ENCODE assay signal across 30 mouse cellular contexts in genomic region chr2:25450853-25451647, GRCm38 (mm10). TPM values are rescaled to one million over a fixed set of nuclear protein-coding genes. Genes with fewer than 3 reads are reported as not detected.
A peak's percentile ranks its signal among the peaks of the same experiment; 100 is the strongest.
DNase-seq lines count a peak whose midpoint lies in the region; ATAC-seq and TF ChIP-seq lines count a peak whose summit lies in the region.
"Had no signal": no experiment of that assay in that cellular context is flagged by ENCODE, and none has a peak within 500 bp of the region (broad histone marks: within the 10 kb centered on the region; RNA-seq: fewer than 3 reads in every experiment).

No protein-coding gene starts in this region.

- H3K27ac ChIP-seq in intestine, embryonic 16.5 days (ENCODE audit: low read length), result no peak overlapping the region
- H3K27ac ChIP-seq in intestine, embryonic 15.5 days, result no peak overlapping the region
- no peak overlapping the region for H3K27ac ChIP-seq in midbrain, postnatal 0 days (ENCODE audit: low read depth, low read length)
- no peak overlapping the region for H3K27ac ChIP-seq in forebrain, embryonic 14.5 days (ENCODE audit: low read depth, low read length)
- H3K27ac ChIP-seq: embryonic facial prominence, embryonic 13.5 days; hindbrain, embryonic 13.5 days; layer of hippocampus, adult 2 months; limb, embryonic 12.5 days; liver, embryonic 13.5 days; macrophage; midbrain, embryonic 12.5 days; stomach, postnatal 0 days had no signal

- ATAC-seq in intestine, embryonic 16.5 days, result peak; percentile 58; the same call in 1 of the 2 replicates
- ATAC-seq in intestine, embryonic 15.5 days, result no peak
- peak; percentile 70 to 79 for ATAC-seq in hematopoietic stem cell, adult 5-6 weeks (replicated peaks in 1 of 2; ENCODE audit: insufficient read depth in 1 of 2, low FRiP score in 2 of 2, low TSS enrichment in 1 of 2, low read depth in 1 of 2, poor library complexity in 2 of 2, severe bottlenecking in 2 of 2)
- ATAC-seq in midbrain, postnatal 0 days (ENCODE audit: low FRiP score), result no peak
- no peak for ATAC-seq in forebrain, embryonic 14.5 days
- ATAC-seq: activated CD4-positive, CD25-positive, alpha-beta regulatory T cell, adult 4 months; forebrain, embryonic 16.5 days had no signal

- H3K4me2 ChIP-seq in intestine, embryonic 16.5 days (ENCODE audit: low read depth, low read length), result no peak overlapping the region
- no peak overlapping the region for H3K4me2 ChIP-seq in intestine, embryonic 15.5 days (replicated peaks)
- no peak overlapping the region for H3K4me2 ChIP-seq in midbrain, postnatal 0 days (ENCODE audit: low read depth, low read length, poor library complexity, severe bottlenecking)
- H3K4me2 ChIP-seq in forebrain, embryonic 14.5 days (ENCODE audit: low read length), result no peak overlapping the region
- H3K4me2 ChIP-seq: embryonic facial prominence, embryonic 13.5 days; hindbrain, embryonic 13.5 days; limb, embryonic 12.5 days; liver, embryonic 13.5 days; midbrain, embryonic 12.5 days had no signal

- no peak overlapping the region for H3K9ac ChIP-seq in intestine, embryonic 16.5 days (ENCODE audit: low read depth, low read length)
- no peak overlapping the region for H3K9ac ChIP-seq in intestine, embryonic 15.5 days
- no peak overlapping the region for H3K9ac ChIP-seq in midbrain, postnatal 0 days (replicated peaks; ENCODE audit: low read length, poor library complexity, severe bottlenecking)
- no peak overlapping the region for H3K9ac ChIP-seq in forebrain, embryonic 14.5 days (ENCODE audit: low read length)
- H3K9ac ChIP-seq: embryonic facial prominence, embryonic 13.5 days; hindbrain, embryonic 13.5 days; limb, embryonic 12.5 days; liver, embryonic 13.5 days; midbrain, embryonic 12.5 days had no signal

- no peaks in the 10 kb centered on the region for H3K36me3 ChIP-seq in intestine, embryonic 16.5 days (ENCODE audit: control insufficient read depth, insufficient read depth, low read length)
- H3K36me3 ChIP-seq in intestine, embryonic 15.5 days, result no peaks in the 10 kb centered on the region
- peaks cover 32% of the 10 kb centered on the region for H3K36me3 ChIP-seq in midbrain, postnatal 0 days (ENCODE audit: insufficient read depth, low read length)
- peaks cover 30% of the 10 kb centered on the region for H3K36me3 ChIP-seq in forebrain, embryonic 14.5 days (ENCODE audit: control insufficient read depth, insufficient read depth, low read length)
- H3K36me3 ChIP-seq: embryonic facial prominence, embryonic 13.5 days; limb, embryonic 12.5 days had no signal

- peak; percentile 31 for DNase-seq in lung, postnatal 25 days (ENCODE audit: low spot score)
- no peak for DNase-seq in lung, postnatal 4 days
- no peak for DNase-seq in midbrain, postnatal 0 days (ENCODE audit: low spot score)
- no peak for DNase-seq in forebrain, embryonic 14.5 days (ENCODE audit: low spot score)
- no peak for DNase-seq in urinary bladder, postnatal 36 days (ENCODE audit: low spot score in 2 of 2)
- DNase-seq: adrenal gland, adult 8-10 months; cerebellum, adult 11-12 months; cerebellum, postnatal 25 days; embryo, embryonic 11 days; gastrocnemius, postnatal 14 days; kidney, postnatal 10 days; layer of hippocampus, postnatal 36 days; liver, embryonic 13.5 days; lung, adult 2 months; thymus, adult 2 months; thymus, postnatal 4 days had no signal

- peaks cover 2% of the 10 kb centered on the region; the same call in 1 of the 2 replicates for H3K4me1 ChIP-seq in intestine, embryonic 16.5 days (ENCODE audit: control insufficient read depth, insufficient read depth, low read length)
- peaks cover 3% of the 10 kb centered on the region; the same call in 1 of the 2 replicates for H3K4me1 ChIP-seq in intestine, embryonic 15.5 days (replicated peaks)
- H3K4me1 ChIP-seq in midbrain, postnatal 0 days (ENCODE audit: insufficient read depth, low read length), result no peaks in the 10 kb centered on the region
- no peaks in the 10 kb centered on the region for H3K4me1 ChIP-seq in forebrain, embryonic 14.5 days (ENCODE audit: control insufficient read depth, insufficient read depth, low read length)
- H3K4me1 ChIP-seq: embryonic facial prominence, embryonic 13.5 days; hindbrain, embryonic 13.5 days; limb, embryonic 12.5 days; midbrain, embryonic 12.5 days had no signal

- H3K9me3 ChIP-seq in intestine, embryonic 16.5 days (ENCODE audit: control insufficient read depth, low read length), result no peaks in the 10 kb centered on the region
- no peaks in the 10 kb centered on the region for H3K9me3 ChIP-seq in intestine, embryonic 15.5 days
- H3K9me3 ChIP-seq in midbrain, postnatal 0 days (ENCODE audit: low read length), result no peaks in the 10 kb centered on the region
- no peaks in the 10 kb centered on the region for H3K9me3 ChIP-seq in forebrain, embryonic 14.5 days (replicated peaks; ENCODE audit: control insufficient read depth, low read length)
- H3K9me3 ChIP-seq: embryonic facial prominence, embryonic 13.5 days; G1E; hindbrain, embryonic 13.5 days; limb, embryonic 12.5 days; liver, embryonic 13.5 days; midbrain, embryonic 12.5 days had no signal

- no peak overlapping the region for H3K4me3 ChIP-seq in intestine, embryonic 16.5 days (ENCODE audit: low read length)
- H3K4me3 ChIP-seq in intestine, embryonic 15.5 days (replicated peaks), result no peak overlapping the region
- H3K4me3 ChIP-seq in midbrain, postnatal 0 days (ENCODE audit: low read depth, low read length), result no peak overlapping the region
- H3K4me3 ChIP-seq in forebrain, embryonic 14.5 days (ENCODE audit: low read depth, low read length), result no peak overlapping the region
- H3K4me3 ChIP-seq: embryonic facial prominence, embryonic 13.5 days; hindbrain, embryonic 13.5 days; layer of hippocampus, adult 2 months; limb, embryonic 12.5 days; liver, embryonic 13.5 days; midbrain, embryonic 12.5 days had no signal

- no peak for TF ChIP-seq CTCF in midbrain, postnatal 0 days (IDR thresholded peaks at IDR 0.05)

- no peaks in the 10 kb centered on the region for H3K27me3 ChIP-seq in intestine, embryonic 16.5 days (replicated peaks; ENCODE audit: control insufficient read depth, insufficient read depth, low read length)
- H3K27me3 ChIP-seq in intestine, embryonic 15.5 days (replicated peaks), result no peaks in the 10 kb centered on the region
- H3K27me3 ChIP-seq in midbrain, postnatal 0 days (ENCODE audit: insufficient read depth, low read length), result no peaks in the 10 kb centered on the region
- H3K27me3 ChIP-seq in forebrain, embryonic 14.5 days (replicated peaks; ENCODE audit: control insufficient read depth, insufficient read depth, low read length), result no peaks in the 10 kb centered on the region
- H3K27me3 ChIP-seq: embryonic facial prominence, embryonic 13.5 days; hindbrain, embryonic 13.5 days; limb, embryonic 12.5 days; liver, embryonic 13.5 days; midbrain, embryonic 12.5 days had no signal

- WGBS in intestine, embryonic 16.5 days, result 77% methylated on average over 8 of the region's 8 CpGs
- WGBS in intestine, embryonic 15.5 days, result 77% methylated on average over 8 of the region's 8 CpGs
- WGBS in midbrain, postnatal 0 days, result 87% methylated on average over 8 of the region's 8 CpGs
- WGBS in forebrain, embryonic 14.5 days, result 86% methylated on average over 8 of the region's 8 CpGs

RNA-seq across cellular contexts. Expression of gene Clic3, which starts 5.6 kb away (rescaled TPM):
- 2.6 and 2.7 TPM in 2 replicates for polyA plus RNA-seq in intestine, embryonic 16.5 days (2015; fragmentation: Nextera tagmentation; extraction: Ambion mirVana)
- 2.2 and 3.0 TPM in 2 replicates for polyA plus RNA-seq in intestine, embryonic 15.5 days (2015; fragmentation: Nextera tagmentation; extraction: Ambion mirVana)
- total RNA-seq in hematopoietic stem cell, adult 5-6 weeks (2017), result not detected in 2 replicates
- total RNA-seq in midbrain, postnatal 0 days (2014; rRNA removed), result 0.61 and 0.66 TPM in 2 replicates
- 2.0 and 2.4 TPM in 2 replicates for polyA plus RNA-seq in midbrain, postnatal 0 days (2015; fragmentation: Nextera tagmentation; extraction: Ambion mirVana)
- 1.1 and 2.2 TPM in 2 replicates for polyA plus RNA-seq in forebrain, embryonic 14.5 days (2014; fragmentation: Nextera tagmentation; extraction: Ambion mirVana)
- total RNA-seq: adrenal gland, adult 8-10 months; gastrocnemius, postnatal 14 days; monocyte, adult 5-6 weeks had no signal
- polyA plus RNA-seq: G1E, macrophage had no signal

RNA-seq across cellular contexts. Expression of gene Paxx, which starts 9.8 kb away (rescaled TPM):
- polyA plus RNA-seq in intestine, embryonic 16.5 days (2015; fragmentation: Nextera tagmentation; extraction: Ambion mirVana), result 31.5 and 37.4 TPM in 2 replicates
- polyA plus RNA-seq in intestine, embryonic 15.5 days (2015; fragmentation: Nextera tagmentation; extraction: Ambion mirVana), result 28.0 and 33.2 TPM in 2 replicates
- total RNA-seq in hematopoietic stem cell, adult 5-6 weeks (2017), result 27.5 and 28.0 TPM in 2 replicates
- total RNA-seq in midbrain, postnatal 0 days (2014; rRNA removed), result 163 and 195 TPM in 2 replicates
- polyA plus RNA-seq in midbrain, postnatal 0 days (2015; fragmentation: Nextera tagmentation; extraction: Ambion mirVana), result 151 and 165 TPM in 2 replicates
- polyA plus RNA-seq in forebrain, embryonic 14.5 days (2014; fragmentation: Nextera tagmentation; extraction: Ambion mirVana), result 93.2 and 101 TPM in 2 replicates

RNA-seq across cellular contexts. Expression of gene Ptgds, which starts 18.8 kb away (rescaled TPM):
- 4.0 and 4.5 TPM in 2 replicates for polyA plus RNA-seq in intestine, embryonic 16.5 days (2015; fragmentation: Nextera tagmentation; extraction: Ambion mirVana)
- polyA plus RNA-seq in intestine, embryonic 15.5 days (2015; fragmentation: Nextera tagmentation; extraction: Ambion mirVana), result 4.6 and 5.8 TPM in 2 replicates
- 3.4 and 3.5 TPM in 2 replicates for total RNA-seq in hematopoietic stem cell, adult 5-6 weeks (2017)
- 2,128 and 2,726 TPM in 2 replicates for total RNA-seq in midbrain, postnatal 0 days (2014; rRNA removed)
- 2,827 and 3,075 TPM in 2 replicates for polyA plus RNA-seq in midbrain, postnatal 0 days (2015; fragmentation: Nextera tagmentation; extraction: Ambion mirVana)
- 170 and 301 TPM in 2 replicates for polyA plus RNA-seq in forebrain, embryonic 14.5 days (2014; fragmentation: Nextera tagmentation; extraction: Ambion mirVana)
- total RNA-seq: monocyte, adult 5-6 weeks had no signal
- polyA plus RNA-seq: activated CD4-positive, CD25-positive, alpha-beta regulatory T cell, adult 4 months; G1E; macrophage had no signal

RNA-seq across cellular contexts. Expression of gene Abca2, which starts 22.5 kb away (rescaled TPM):
- 2.1 and 2.8 TPM in 2 replicates for polyA plus RNA-seq in intestine, embryonic 16.5 days (2015; fragmentation: Nextera tagmentation; extraction: Ambion mirVana)
- polyA plus RNA-seq in intestine, embryonic 15.5 days (2015; fragmentation: Nextera tagmentation; extraction: Ambion mirVana), result 2.8 and 3.7 TPM in 2 replicates
- total RNA-seq in hematopoietic stem cell, adult 5-6 weeks (2017), result 52.7 and 57.5 TPM in 2 replicates
- total RNA-seq in midbrain, postnatal 0 days (2014; rRNA removed), result 79.8 and 84.3 TPM in 2 replicates
- 13.5 and 14.5 TPM in 2 replicates for polyA plus RNA-seq in midbrain, postnatal 0 days (2015; fragmentation: Nextera tagmentation; extraction: Ambion mirVana)
- 6.7 and 11.9 TPM in 2 replicates for polyA plus RNA-seq in forebrain, embryonic 14.5 days (2014; fragmentation: Nextera tagmentation; extraction: Ambion mirVana)

RNA-seq across cellular contexts. Expression of gene Fut7, which starts 28.0 kb away (rescaled TPM):
- 0.13 and 0.33 TPM in 2 replicates for polyA plus RNA-seq in intestine, embryonic 16.5 days (2015; fragmentation: Nextera tagmentation; extraction: Ambion mirVana)
- 0.18 TPM in 1 of 2 replicates, not detected in the other for polyA plus RNA-seq in intestine, embryonic 15.5 days (2015; fragmentation: Nextera tagmentation; extraction: Ambion mirVana)
- total RNA-seq in hematopoietic stem cell, adult 5-6 weeks (2017), result 23.6 and 28.5 TPM in 2 replicates
- total RNA-seq in midbrain, postnatal 0 days (2014; rRNA removed), result 0.42 and 1.6 TPM in 2 replicates
- polyA plus RNA-seq in midbrain, postnatal 0 days (2015; fragmentation: Nextera tagmentation; extraction: Ambion mirVana), result 0.22 and 0.23 TPM in 2 replicates
- 0.21 TPM in 1 of 2 replicates, not detected in the other for polyA plus RNA-seq in forebrain, embryonic 14.5 days (2014; fragmentation: Nextera tagmentation; extraction: Ambion mirVana)
- total RNA-seq: gastrocnemius, postnatal 14 days had no signal
- polyA plus RNA-seq: forebrain, embryonic 16.5 days; G1E; limb, embryonic 12.5 days; stomach, postnatal 0 days had no signal

Comparison
In these comparisons a context has a peak if more than half of its experiments do, and no peak if none do; other contexts are left out.
1. ATAC-seq: peak in intestine, embryonic 16.5 days (single experiment) and hematopoietic stem cell, adult 5-6 weeks (2 of 2); none in intestine, embryonic 15.5 days (single experiment), midbrain, postnatal 0 days (single experiment) and forebrain, embryonic 14.5 days (single experiment).
2. RNA of gene Ptgds, which starts 18.8 kb away (polyA plus RNA-seq): 2,827 to 3,075 TPM in midbrain, postnatal 0 days and 170 to 301 TPM in forebrain, embryonic 14.5 days; 4.6 to 5.8 TPM in intestine, embryonic 15.5 days and 4.0 to 4.5 TPM in intestine, embryonic 16.5 days; every median in the first group is over 10 times any median in the second.